Mouse (Mus musculus) heart, postnatal 10 days (tissue): Measurements from ENCODE around the gene Gm10638. TPM values are rescaled to one million over a fixed set of nuclear protein-coding genes. Genes with fewer than 3 reads are reported as not detected.

Experiments used
- DNase-seq, 2 experiments: peaks; one replicate each; pipeline ENCODE4 v3.0.0; 2021
- intact Hi-C: fragments of 180-260 bp; cut with DNase I; formaldehyde crosslinking; loops from one replicate; pipeline ENCODE4 v1.15.1; 2025
- total RNA-seq, 2 experiments: library from RNA; stranded (reverse); gene quantifications; 2 replicates each; pipeline ENCODE4 v1.2.3; 2021

Gm10638 gene
- total RNA-seq, 2 experiments from 2014 or later: 3.5 to 3.9 TPM

DNA sequence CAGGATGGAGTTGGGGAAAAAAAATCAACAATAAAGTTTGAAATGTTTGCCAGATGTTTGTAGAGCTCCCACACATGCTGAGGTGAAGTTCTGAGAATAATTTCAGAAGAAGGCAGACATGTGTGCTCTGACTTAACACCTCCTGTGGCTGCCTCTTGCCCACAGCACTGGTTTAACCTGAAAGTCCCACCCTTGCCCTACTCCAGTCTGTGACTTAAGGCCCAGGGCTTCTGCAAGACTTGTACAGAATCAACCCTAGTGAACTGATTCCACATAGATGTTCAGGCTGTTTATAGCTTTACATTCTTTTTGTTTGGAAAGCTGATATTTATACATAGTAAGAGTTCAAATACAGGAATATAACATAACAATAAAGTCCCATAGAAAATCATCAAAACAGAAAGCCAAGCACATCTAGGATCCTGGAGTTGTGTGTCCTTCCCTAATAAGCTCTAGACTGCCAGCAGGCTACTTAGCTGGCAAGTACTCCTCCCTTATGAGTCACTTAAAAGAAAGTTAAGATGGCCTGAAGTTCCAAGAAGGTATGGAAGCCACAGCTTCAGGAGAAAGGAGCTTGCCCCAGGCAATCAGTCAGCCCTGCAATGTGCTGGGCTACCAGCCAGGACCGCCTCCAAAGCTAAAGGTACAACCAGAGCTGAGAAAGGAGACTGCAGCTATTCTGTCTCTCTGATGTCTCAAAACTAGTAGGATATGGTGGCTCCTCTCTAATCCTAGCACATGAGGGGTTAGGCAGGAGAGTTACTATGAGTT lies 24.6 kb downstream of the Gm10638 start:
- DNase-seq: peak in 1 of 2 experiments; percentile 23
- intact Hi-C loops: no loop called here

DNA sequence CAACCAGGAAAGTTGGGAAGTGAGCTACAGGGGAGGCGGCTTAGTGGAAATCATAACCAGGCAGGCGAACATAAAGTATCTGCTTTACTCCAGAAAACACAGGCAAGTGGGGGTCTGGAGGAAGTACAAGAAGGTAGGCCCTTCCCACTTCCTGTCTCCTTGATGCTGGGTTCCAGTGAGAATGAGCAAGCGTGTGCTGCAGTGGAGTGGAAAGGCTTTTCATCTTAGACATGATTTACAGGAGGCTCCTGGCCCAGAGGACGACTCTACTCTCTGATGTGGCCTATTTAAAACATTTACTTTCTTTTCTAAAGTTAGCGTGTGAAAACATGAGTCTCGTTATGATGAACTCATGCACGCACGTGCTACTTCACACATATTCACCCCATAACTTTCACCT lies 33.7 kb downstream of the Gm10638 start:
- DNase-seq: no peak
- intact Hi-C loops: no loop called here

- intact Hi-C loops: no loop called here
- DNase-seq: no peak
These were observed 35.6 kb downstream of the Gm10638 start for GRCm38 (mm10) chr8:86781094-86781493.

GRCm38 (mm10) chr8:86786498-86786897 lies 41.0 kb downstream of the Gm10638 start:
- intact Hi-C loops: loop anchor here (2.0 kb wide), 2 partner anchors 42 to 116 kb away; partner anchors contain the start of genes Gm10638 and Siah1a
- peak in 1 of 2 experiments; percentile 40 for DNase-seq

DNA sequence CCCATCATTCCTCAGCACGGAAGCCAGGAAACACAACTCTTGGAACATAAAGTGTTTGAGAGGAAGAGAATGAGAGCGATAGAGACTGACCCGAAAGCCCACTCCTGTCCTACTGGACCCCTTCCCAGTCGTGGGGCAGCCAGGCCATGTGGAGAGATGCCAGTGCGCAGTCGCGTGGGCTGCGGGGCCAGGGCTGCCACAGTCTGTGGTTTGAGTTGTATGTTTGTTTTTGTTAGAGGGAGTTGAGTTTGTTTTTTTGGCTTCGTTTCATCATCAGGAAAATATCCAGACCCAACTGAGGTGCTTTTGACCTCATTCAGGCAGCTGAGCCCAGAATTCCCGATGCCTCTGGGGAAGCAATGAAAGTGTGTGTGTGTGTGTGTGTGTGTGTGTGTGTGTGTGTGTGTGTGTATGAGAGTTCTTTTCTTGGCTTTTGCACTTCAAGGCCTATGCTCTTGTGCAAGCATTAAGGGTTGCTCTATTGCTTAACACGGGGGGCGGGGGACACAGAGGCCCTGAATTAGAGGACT lies 42.5 kb downstream of the Gm10638 start:
- DNase-seq: peak; percentile 75 to 76
- intact Hi-C loops: loop anchor here (2.0 kb wide), 2 partner anchors 43 to 115 kb away; partner anchors contain the start of genes Gm10638 and Siah1a

DNA sequence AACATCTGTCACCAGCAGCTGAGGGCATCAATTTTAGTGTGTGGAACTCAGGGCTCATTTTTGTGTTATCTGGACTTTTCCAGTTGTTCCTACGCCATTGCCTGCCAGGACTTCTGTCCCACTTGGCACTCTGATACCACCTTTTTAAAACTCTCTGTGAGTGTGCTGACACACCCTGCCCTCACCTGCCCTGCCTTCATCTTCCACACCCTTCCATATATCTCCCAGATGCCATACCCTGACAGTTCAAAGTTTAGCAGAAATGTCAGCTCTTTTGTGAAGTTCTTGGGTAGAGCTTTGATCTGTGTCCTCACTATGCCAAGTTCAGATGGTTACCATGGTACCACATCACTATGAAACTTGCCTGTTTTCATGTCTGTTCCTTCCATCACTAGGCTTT lies 44.1 kb downstream of the Gm10638 start:
- intact Hi-C loops: no loop called here
- no peak for DNase-seq

GRCm38 (mm10) chr8:86791542-86791941 lies 46.0 kb downstream of the Gm10638 start:
- intact Hi-C loops: no loop called here
- no peak for DNase-seq

- no peak for DNase-seq
- intact Hi-C loops: no loop called here
These were observed 49.2 kb downstream of the Gm10638 start for GRCm38 (mm10) chr8:86794716-86795115.

Other genes starting within 250 kb of the Gm10638 start
- under 1 TPM; 0.07 to 0.15 TPM for gene Abcc12, start 165.0 kb upstream of the Gm10638 start, total RNA-seq
- gene Lonp2, start 121.7 kb upstream of the Gm10638 start, total RNA-seq: 10 to 100 TPM; 65.7 to 68.2 TPM
- 10 to 100 TPM; 25.9 to 27.9 TPM for gene Siah1a, start 235 bp downstream of the Gm10638 start, total RNA-seq
- 10 to 100 TPM; 19.6 to 24.6 TPM for gene N4bp1, start 139.6 kb downstream of the Gm10638 start, total RNA-seq